Mouse (Mus musculus) lung, postnatal 14 days (tissue): ENCODE data around the gene Ppm1m.

Experiments used
- DNase-seq: peaks from one replicate; pipeline ENCODE4 v3.0.0; 2021

Gene Ppm1m

DNA sequence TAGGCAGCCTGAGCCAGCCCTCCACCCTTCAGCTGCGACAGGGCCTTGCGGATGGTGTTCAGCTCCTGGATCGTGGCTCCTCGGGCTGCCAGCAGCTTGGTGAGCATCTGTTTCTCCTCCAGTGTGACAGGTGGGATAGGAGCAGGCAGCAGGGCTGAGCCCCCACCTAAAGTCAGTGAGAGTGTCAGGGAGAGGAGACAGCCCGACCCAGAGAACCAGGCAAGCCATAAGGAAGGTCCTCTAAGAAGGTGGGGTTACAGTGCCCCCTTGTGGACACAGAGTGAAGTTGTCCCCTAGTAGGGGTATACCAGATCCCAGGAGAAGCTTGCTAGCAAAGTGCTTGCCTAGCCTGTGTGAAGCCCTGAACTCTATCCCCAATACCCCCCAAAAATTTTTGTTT, 43.1 kb downstream of the Ppm1m start:
- peak; percentile 63 for DNase-seq

DNA sequence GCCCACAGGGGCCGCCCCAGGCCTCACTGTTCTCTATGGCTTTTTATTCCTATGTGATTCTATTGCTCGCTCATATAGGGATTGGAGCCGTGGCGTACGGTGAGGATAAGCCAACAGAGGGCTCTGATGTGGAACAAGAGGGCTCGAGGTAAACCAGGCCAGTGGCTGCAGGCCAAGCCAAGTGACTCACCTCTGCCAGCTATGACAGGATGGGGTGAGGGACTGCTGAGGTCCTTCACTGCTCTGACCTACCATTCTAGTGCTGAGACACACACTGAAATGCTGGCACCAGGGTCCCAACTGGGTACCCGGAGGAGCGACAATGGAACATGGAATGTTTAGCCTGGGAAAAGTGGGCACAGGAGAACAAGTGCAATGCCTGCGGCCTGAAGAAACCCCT, 45.4 kb downstream of the Ppm1m start:
- no peak for DNase-seq

DNA sequence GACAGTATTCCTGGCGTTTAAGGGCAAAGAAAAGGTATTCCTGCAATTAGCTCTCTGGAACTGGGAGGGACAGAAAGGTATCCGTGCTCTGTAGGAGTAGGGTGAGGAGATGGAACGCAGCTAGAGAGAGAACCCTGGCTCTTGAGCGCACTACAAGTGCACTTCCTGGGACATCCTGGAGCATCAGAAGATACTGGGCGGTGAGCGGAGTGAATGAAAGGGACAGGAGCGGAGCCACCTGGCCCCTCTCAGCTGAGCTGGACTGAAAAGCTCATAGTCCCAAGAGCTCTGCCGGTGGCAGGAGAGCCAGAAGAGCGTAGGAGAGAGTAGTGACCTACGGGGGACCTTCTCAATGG, 50.2 kb downstream of the Ppm1m start:
- DNase-seq, result no peak

DNA sequence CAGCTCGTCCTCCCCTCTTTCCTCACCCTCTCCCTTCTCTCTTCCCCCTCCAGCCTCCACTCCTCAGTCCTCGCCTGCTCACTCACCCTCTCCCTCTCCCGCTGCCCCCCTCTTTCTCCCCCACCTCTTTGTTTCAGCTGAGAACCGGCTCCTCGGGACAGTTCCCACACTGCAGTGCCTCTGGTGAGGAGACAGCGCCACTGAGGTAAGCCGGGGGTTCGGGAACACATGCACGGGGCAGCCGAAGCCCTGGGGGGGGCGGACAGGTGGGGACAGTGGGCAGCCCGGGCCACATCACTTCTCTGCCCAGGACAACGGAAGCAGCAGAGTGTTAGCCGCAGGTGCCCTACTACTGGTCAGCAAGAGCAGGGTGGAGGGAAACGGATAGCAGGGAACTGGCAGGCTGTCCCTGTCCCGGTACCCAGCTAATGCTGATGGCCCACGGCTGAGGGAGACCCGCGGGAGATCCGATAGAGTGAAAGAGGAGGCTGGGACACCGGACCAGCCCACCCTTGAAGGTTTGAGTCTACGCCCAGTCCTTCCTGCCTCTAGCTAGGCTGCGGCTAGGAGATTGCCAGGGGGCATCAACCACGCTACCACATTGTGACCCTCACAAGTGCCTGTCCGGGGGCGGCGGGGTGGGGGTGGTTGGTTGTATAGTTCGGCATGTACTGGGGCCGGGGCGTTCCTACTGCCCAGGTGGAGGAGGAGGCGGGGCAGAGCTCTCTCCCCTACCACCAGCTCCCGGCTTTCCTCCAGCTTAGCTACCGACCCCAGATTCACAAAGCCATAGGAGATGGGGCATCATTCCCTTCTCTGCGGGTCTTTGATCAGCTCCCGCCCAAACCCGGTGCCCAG, 50.8 kb downstream of the Ppm1m start:
- DNase-seq, result no peak

DNA sequence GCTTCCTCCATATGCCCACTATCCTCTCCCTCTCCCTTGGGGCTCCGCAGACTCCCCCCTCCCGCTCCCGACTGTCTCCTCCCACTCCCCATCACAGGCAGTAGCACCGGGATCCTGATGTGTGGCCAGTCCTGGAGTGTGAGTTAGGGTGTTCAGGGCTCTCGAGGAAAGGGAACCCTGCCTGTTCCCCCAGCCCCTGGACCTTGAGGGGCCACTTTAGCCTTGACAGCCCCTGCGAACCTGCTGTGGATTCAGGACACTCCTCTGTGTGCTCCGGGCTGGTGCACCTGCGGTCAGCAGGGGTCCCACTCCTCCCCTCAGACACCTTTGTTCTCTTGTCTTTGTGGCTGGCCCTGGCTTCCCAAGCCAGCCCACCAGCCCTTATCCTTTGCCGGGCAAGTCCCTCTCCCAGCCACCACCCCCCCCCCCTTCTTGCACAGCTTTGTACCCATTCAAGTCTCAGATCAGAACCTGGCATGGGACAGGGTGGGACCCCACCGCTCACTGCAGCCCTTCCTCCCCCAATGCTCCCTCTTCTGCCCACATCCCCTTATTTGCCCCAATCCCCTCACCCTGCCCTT, 51.6 kb downstream of the Ppm1m start:
- no peak for DNase-seq

DNA sequence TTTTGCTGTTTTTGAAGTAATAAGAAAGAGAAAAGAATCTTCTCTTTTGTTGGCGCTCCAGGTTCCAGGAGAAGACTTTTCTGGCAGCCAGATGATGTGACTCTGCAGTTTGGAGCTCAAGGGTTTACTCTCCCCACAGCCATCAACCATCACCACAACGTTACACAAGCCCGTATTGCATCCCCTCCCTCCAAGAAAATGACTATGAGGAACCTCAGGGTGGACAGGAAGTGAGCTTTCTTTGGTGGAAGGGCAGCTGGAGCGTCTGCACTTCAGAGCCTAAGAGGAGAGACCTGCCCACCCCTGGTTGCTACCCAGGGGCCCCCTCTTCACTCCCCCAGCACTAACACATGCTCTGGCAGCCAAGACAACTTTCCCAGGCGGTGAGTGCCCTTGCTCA, 52.3 kb downstream of the Ppm1m start:
- no peak for DNase-seq

DNA sequence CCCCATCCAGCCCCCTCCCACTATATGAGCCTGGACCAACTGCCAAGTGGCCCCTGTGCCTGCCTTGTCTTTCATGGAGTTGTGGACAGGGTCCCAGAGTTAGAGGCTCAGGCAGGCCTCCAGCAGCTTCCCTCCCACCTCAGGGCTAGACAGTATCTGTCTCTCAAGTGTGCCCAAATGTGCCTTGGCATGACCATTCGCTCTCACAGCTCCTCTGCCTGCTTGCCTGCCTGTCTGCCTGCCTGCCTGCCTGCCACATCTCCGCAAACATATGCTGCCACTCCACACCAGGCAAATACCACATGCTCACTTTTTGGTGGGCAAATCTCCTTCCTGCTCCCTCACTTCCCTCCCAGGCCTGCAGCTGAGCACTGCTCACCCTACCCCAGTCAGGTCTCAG, 54.0 kb downstream of the Ppm1m start:
- DNase-seq, result no peak
